Mouse (Mus musculus) lung, adult 2 months (tissue): ENCODE results near the gene Gpr75.

Experiments
- CTCF ChIP-seq: fragments of 200-500 bp; IDR thresholded peaks from 2 replicates; pipeline ENCODE4 v1.5.1; 2011; ENCODE audit warnings: mild to moderate bottlenecking, low read length, control low read depth; ENCODE audit not compliant: insufficient read depth
- POLR2A ChIP-seq: fragments of 200-500 bp; IDR thresholded peaks from 2 replicates; pipeline ENCODE4 v1.6.1; 2011; ENCODE audit warnings: low read depth, mild to moderate bottlenecking, control low read depth, low read length, borderline replicate concordance; ENCODE audit errors: extremely low read depth

- no peak for TF ChIP-seq CTCF
- TF ChIP-seq POLR2A = no peak
These were observed 27.2 kb downstream of the Gpr75 start for GRCm38 (mm10) chr11:30912311-30912710.
